Mouse (Mus musculus) ES-CJ7 (cell line): ENCODE data around the gene Hsd17b7.

Experiments
- DNase-seq: peaks from one replicate; pipeline ENCODE4 v3.0.0; 2011; ENCODE audit warnings: low read depth, low spot score

Hsd17b7 gene

GRCm38 (mm10) chr1:169939345-169939744, 29.7 kb downstream of the Hsd17b7 start:
- DNase-seq: no peak

- DNase-seq: peak; percentile 69
Observed at GRCm38 (mm10) chr1:169934005-169934725, 34.9 kb downstream of the Hsd17b7 start.

GRCm38 (mm10) chr1:169932122-169932746, 36.8 kb downstream of the Hsd17b7 start:
- no peak for DNase-seq

- DNase-seq: no peak
Observed at GRCm38 (mm10) chr1:169931698-169932097, 37.3 kb downstream of the Hsd17b7 start.

GRCm38 (mm10) chr1:169928454-169928971, 40.5 kb downstream of the Hsd17b7 start, which contains the start of gene Ccdc190:
Gene Ccdc190, plus strand, starts transcription at chr1:169928648.
- DNase-seq: no peak

- DNase-seq: no peak
Observed at GRCm38 (mm10) chr1:169927753-169928369, 41.2 kb downstream of the Hsd17b7 start.

- no peak for DNase-seq
Observed at GRCm38 (mm10) chr1:169924567-169924966, 44.5 kb downstream of the Hsd17b7 start.

GRCm38 (mm10) chr1:169921710-169922211, 47.3 kb downstream of the Hsd17b7 start:
- peak; percentile 53 for DNase-seq

GRCm38 (mm10) chr1:169919211-169919610, 49.8 kb downstream of the Hsd17b7 start:
- peak; percentile 84 for DNase-seq

- DNase-seq: peak; percentile 81
Observed at GRCm38 (mm10) chr1:169917998-169918397, 51.0 kb downstream of the Hsd17b7 start.

GRCm38 (mm10) chr1:169917115-169917796, 51.8 kb downstream of the Hsd17b7 start:
- no peak for DNase-seq

GRCm38 (mm10) chr1:169916659-169917058, 52.4 kb downstream of the Hsd17b7 start:
- DNase-seq: no peak

- DNase-seq: no peak
Observed at GRCm38 (mm10) chr1:169911526-169911925, 57.5 kb downstream of the Hsd17b7 start.

- DNase-seq: no peak
Observed at GRCm38 (mm10) chr1:169910751-169911150, 58.3 kb downstream of the Hsd17b7 start.

- no peak for DNase-seq
Observed at GRCm38 (mm10) chr1:169909659-169910058, 59.4 kb downstream of the Hsd17b7 start.

GRCm38 (mm10) chr1:169909163-169909562, 59.9 kb downstream of the Hsd17b7 start:
- no peak for DNase-seq

- DNase-seq: no peak
Observed at GRCm38 (mm10) chr1:169900771-169901336, 68.2 kb downstream of the Hsd17b7 start.
